Mouse (Mus musculus): ENCODE data around the gene Zfp326. TPM values are rescaled to one million over a fixed set of nuclear protein-coding genes. Genes with fewer than 3 reads are reported as not detected.

Zfp326 gene
- polyA plus RNA-seq (2012; rRNA removed): 79.7 and 139 TPM in 2 replicates

GRCm38 (mm10) chr5:105876068-105876924, at the start of gene Zfp326:
Gene Zfp326, plus strand, starts transcription at chr5:105876565.

Other genes with a start within 250 kb of the Zfp326 start
- 11.4 and 13.8 TPM in 2 replicates for gene Lrrc8d, start 176.6 kb upstream of the Zfp326 start, polyA plus RNA-seq (2012; rRNA removed)

Data from central nervous system, embryonic 11.5 days (tissue).